Mouse (Mus musculus) kidney, adult 2 months (tissue): ENCODE measurements at regions not wholly inside any gene's neighbourhood (a gene's known extent, or its start where the extent isn't known, plus 50 kb on each side); places are given as distances from the start of the nearest gene placed in this dataset.

Experiments
- CTCF ChIP-seq: fragments of 200-500 bp; conservative IDR thresholded peaks from 2 replicates; pipeline ENCODE4 v1.5.1; 2011; ENCODE audit warnings: low read depth, mild to moderate bottlenecking, control low read depth, low read length, moderate library complexity, mixed read lengths; ENCODE audit not compliant: insufficient read depth, insufficient read length
- POLR2A ChIP-seq: fragments of 200-500 bp; IDR thresholded peaks from one replicate; pipeline ENCODE4 v1.6.1; 2011; ENCODE audit warnings: low read depth, low read length, control low read depth

DNA sequence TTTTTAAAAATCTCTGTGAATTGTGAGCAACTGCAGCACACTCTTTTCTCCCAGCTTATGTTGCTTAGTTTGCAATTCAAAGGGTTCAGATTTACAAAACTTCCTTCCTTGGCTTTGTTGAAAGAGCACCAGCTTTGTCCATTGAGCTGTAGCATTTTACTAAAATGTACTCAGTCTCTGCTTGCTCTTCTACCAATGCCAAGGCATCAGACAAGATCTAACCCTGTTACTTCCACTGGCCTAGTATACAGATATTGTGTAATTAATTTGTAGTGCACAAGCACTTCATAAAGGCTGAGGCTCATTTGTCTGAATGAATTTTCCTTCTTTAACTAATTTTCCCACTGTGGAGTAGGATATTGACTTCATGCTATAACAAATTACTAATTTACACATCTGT lies 1504.5 kb downstream of the Rapgef2 start:
- TF ChIP-seq CTCF = no peak
- no peak for TF ChIP-seq POLR2A
